Mouse (Mus musculus) bone marrow, adult 2 months (tissue): ENCODE data around the gene Sbsn.

ENCODE experiments used
- CTCF ChIP-seq: fragments of 200-500 bp; IDR thresholded peaks from 2 replicates; pipeline ENCODE4 v1.5.1; 2011; ENCODE audit warnings: low read length, control low read depth; ENCODE audit not compliant: control insufficient read depth, insufficient read depth
- POLR2A ChIP-seq: fragments of 200-500 bp; IDR thresholded peaks from 2 replicates; pipeline ENCODE4 v1.6.1; 2011; ENCODE audit warnings: low read depth, mild to moderate bottlenecking, control low read depth, low read length, borderline replicate concordance; ENCODE audit not compliant: control insufficient read depth

DNA sequence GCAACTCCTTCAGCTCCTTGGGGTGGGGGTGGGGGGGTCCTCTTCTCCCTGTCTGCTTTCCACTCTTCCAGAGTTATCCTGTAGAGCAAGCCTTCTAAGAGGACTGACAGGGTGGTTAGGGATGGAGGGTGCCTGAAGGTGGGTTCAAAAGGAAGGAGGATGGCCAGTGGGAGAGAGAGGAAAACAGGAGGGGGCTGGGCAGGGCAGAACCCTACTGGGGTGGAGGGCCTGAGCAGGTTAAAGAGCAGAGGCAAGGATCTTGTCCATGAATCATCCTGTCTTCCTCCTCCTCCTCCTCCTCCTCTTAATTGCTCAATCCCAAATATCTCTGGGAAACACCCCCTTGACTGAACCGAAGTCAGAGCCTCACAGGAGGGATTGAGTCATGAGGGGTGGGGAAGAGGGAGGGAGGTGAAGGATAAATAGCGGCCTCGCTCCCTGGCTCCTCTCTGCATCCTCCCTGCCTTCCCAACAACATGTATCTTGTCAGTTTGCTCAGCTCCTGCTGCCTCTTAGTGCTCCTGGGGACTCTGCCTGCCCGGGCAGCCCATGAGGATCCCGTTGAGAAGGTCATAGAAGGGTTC, at the start of gene Sbsn:
- TF ChIP-seq CTCF (no peak), POLR2A (no peak)
